Mouse (Mus musculus) CD4-positive, CD25-positive, alpha-beta regulatory T cell (primary cell): ENCODE measurements around the gene Zfp638. TPM values are rescaled to one million over a fixed set of nuclear protein-coding genes. Genes with fewer than 3 reads are reported as not detected.

Experiments used
- polyA plus RNA-seq: library from polyadenylated mRNA; unstranded; fragments of 100-300 nt; shearing (Covaris generic); gene quantifications from one replicate; pipeline ENCODE4 v1.2.1, GENCODE M21; 2017

The Zfp638 gene
- 125 TPM for polyA plus RNA-seq

DNA sequence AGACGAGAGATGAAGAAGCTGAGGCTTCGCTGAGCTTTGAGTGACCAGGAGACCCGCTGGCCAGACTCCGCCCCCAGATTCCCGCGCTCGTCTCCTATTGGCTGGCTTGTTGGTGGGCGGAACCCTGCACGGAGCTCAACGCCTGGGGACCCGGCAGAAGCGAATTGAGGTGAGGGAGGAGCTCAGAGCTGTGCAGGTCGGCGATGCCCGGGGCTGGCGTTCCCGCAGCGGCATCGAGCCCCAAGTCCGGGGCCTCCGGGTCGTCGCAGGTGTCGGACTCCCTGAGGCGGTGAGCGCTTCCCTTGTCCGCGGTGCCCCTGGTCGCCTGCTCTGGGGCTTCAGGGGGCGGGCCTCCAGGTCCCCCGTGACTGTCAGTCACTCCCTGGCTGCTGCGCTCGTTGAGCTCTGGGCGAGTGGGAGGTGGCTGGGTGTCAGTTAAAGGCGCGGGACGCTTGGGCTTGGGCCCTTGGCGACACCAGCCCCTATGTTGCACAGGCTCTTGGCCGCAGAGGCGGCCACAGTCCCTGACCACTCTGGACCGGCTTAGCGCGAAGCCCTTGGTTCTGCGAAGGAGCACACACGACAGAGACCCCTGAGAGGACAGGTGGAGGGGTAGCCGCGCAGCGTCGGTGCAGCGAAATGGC lies at the start of gene Zfp638:
Gene Zfp638 (plus strand): TSS at position 156 of the 644 bp plus-strand sequence.

DNA sequence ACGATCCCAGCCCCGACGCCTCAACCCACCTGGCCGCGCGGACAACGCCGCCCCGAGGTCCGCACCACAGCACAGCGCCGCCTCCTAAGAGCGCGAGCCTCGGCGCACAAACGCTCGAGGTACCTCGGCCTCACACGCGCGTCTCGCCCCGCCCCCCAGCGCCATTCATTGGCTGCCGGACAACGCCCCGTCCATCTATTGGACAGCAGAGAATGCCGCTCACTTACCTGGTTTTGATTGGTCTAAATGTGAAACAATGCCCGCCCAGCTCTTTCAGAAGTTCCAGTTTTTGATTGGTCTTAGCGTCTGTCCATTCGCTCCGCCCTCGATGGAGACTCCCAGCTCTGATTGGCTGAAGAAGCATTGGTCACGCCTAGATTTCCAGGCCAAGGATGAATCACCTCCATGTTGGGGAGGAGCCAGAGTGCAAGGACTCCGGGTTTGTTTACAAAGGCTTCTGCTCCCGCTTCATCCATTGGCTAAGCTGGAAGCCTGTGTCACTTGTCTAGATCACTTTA lies 35.2 kb upstream of the Zfp638 start, which contains the start of gene Paip2b:
Gene Paip2b (minus strand): TSS at position 136 of the 518 bp plus-strand sequence.

DNA sequence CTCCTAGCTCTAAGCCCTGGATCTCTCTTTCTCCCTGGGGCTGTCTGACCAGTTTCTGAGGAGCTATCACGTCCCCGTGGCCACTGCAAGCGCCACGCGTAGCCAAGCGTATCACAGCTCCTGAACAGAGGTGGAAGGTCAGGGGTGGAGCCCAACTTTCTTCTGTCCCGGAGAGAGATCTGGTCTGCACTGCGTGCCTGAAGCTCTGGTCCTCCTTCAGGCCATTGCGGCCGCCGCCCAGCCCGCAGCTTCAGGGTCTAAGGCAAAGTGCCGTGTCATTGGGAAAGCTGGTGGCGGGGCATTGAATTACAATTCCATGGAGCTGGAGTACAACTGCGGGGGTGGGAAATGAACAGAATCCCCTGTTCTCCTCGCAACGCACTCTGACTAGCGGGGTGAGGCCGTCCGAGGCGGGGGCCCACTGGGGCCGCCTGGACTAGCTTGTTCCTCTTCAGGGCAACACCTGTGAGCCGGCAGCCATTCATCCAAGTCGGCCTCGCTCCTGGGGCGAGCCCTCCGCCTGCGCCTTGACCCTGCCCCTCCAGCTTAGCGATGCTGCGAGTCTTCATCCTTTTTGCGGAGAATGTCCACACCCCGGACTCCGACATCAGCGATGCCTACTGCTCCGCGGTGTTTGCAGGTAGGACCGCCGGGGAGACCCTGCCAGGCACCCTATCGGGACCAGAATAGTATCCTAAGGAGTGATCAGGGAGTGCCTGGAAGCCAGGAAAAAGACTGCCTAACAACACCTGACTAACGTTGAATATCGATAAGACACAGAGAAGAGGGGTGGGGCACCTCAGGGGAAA lies 141.7 kb downstream of the Zfp638 start, which contains the start of gene Dysf:
Gene Dysf (plus strand): TSS at position 228 of the 809 bp plus-strand sequence.

Other genes starting within 250 kb of the Zfp638 start
- not detected for gene Clec4f, start 210.9 kb upstream of the Zfp638 start, polyA plus RNA-seq
- 0.12 TPM for gene Cd207, start 189.3 kb upstream of the Zfp638 start, polyA plus RNA-seq
- gene Vax2, start 155.8 kb upstream of the Zfp638 start, polyA plus RNA-seq = 0.53 TPM
- gene Atp6v1b1, start 124.1 kb upstream of the Zfp638 start, polyA plus RNA-seq = not detected
- 0.10 TPM for gene Ankrd53, start 104.5 kb upstream of the Zfp638 start, polyA plus RNA-seq
- gene Tex261, start 91.3 kb upstream of the Zfp638 start, polyA plus RNA-seq = 106 TPM
- gene Nagk, start 72.1 kb upstream of the Zfp638 start, polyA plus RNA-seq = 28.9 TPM
- gene Paip2b, start 35.4 kb upstream of the Zfp638 start, polyA plus RNA-seq = 28.5 TPM
- 0.23 TPM for gene Dysf, start 141.5 kb downstream of the Zfp638 start, polyA plus RNA-seq